Mouse (Mus musculus) kidney, adult 2 months (tissue): ENCODE data around the gene Triap1.

ENCODE experiments used
- CTCF ChIP-seq: fragments of 200-500 bp; conservative IDR thresholded peaks from 2 replicates; pipeline ENCODE4 v1.5.1; 2011; ENCODE audit warnings: low read depth, mild to moderate bottlenecking, control low read depth, low read length, moderate library complexity, mixed read lengths; ENCODE audit not compliant: insufficient read depth, insufficient read length
- POLR2A ChIP-seq: fragments of 200-500 bp; IDR thresholded peaks from one replicate; pipeline ENCODE4 v1.6.1; 2011; ENCODE audit warnings: low read depth, low read length, control low read depth

DNA sequence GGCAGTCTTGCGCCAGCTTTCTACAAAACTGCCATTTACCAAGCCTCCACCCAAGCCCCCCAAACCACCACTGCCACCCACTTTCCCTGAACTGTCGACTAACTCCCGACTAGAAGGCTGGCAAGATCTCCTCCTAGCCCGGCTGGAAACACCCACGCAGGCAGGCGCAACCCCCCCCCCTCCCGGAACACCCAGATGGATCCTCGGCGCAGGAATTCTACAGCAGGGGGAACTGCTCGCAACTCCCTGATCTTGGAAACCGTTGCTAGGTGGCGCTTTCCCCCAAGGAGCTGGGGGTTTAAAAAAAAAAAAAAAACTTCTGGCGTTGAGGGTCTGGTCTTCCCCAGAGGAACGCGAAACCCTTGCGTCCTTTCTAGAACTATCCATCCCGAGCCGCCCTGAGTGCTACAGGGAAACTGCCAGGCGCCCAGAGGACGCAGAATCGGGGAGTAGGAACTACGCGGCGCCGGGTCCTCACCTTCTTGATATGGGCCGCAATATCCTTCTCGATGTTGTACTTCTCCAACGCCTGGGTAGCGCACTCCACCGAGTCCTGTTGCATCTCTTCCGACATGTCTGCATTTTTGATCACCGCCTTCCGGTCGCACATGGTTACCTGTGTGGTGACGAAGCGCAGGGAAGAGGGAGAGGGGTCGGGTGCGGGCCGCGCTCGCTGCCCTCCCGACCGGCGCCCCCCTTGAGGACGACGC lies 40.8 kb upstream of the Triap1 start:
- 0 out of 2 replicates have a peak, but pooled peaks have one; percentile 16 for TF ChIP-seq CTCF
- no peak for TF ChIP-seq POLR2A
